Mouse (Mus musculus): ENCODE results near the gene Mdk.
A peak's percentile ranks its signal among the peaks of the same experiment; 100 is the strongest.

Gene Mdk

GRCm38 (mm10) chr2:91932737-91933350 is 747 bp upstream of the Mdk start:
- DNase-seq = peak; percentile 60

DNA sequence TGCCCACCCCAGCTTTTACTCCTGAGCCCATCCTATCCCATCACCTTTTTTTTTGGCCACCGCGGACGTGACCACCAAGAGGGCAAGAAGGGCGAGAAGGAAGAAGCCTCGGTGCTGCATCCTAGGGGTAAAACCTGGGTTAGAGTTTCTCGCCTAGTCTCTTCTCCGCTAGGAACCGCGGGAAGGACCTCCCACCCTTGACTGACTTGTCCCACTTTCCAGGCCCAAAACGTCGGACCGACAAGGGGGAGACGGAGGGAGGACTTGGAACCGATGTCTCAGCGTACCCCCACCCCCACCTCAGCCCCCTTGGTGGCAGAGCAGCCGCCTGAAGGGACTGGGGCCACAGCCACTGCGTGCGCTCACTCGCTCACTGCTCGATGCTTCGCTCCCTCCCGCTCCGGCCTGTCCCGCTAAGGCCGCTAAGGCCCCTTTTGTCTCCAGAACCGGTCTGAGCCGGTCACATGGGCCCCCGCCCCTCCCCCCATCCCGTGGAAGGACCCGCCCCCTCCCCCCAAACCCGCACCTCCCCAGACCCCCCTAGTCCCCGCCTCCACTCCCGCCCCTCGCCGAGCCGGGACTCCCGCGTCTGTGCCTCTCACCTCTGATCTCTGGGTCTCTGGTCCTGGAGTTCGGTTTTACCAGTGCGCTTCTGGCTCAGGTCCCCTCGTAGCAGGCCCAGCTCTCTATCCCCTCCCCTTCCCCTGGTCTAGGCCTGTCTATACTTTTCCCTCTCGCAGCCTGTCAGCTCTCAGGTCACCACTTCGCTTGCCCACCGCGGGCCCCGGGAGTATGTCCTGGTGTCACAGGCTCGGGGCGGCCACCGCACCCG is 553 bp downstream of the Mdk start:
- DNase-seq = peak; percentile 19 to 42

GRCm38 (mm10) chr2:91930761-91931291 is 1.3 kb downstream of the Mdk start:
- DNase-seq = peak in 1 of 2 experiments; percentile 15

- peak; percentile 64 to 76 for DNase-seq
Measured at GRCm38 (mm10) chr2:91929936-91930335, 2.2 kb downstream of the Mdk start.

GRCm38 (mm10) chr2:91929455-91929854 is 2.6 kb downstream of the Mdk start:
- DNase-seq = no peak

DNA sequence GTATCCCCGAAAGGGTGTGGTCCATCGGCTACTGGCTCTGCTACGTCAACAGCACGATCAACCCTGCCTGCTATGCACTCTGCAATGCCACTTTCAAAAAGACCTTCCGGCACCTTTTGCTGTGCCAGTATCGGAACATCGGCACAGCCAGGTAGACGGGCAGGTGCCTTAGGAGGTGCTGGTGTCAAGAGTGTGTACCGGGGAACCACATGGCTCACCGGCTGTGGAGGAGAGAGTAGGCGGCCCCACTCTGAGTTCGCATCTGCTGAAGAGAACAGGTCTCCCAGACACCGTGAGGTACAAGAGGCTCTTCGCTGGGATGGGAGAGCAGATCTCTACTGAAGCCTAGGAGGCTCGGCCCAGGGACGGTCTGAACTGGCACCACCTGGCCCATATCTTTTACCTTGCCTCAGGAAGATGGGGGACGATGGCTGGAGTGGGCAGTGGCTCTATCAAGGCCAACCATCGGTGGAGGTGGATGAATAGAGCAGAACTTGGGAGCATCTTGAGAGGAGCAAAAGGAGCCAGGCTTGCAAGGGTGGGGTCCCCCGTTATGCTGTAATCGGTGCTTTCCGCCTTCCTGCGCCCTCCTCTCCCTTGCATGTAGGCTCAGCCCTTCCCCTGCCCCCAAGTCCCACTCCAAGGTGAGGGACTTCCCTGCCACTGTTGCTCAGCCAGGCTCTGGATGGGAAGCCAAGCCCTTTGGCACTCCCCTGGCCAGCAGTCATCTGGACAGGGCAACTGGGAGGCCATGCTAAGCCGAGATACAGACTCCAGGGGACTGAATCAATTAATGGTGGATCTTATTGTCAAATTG is 3.4 kb downstream of the Mdk start:
- peak; percentile 38 to 42 for DNase-seq

DNA sequence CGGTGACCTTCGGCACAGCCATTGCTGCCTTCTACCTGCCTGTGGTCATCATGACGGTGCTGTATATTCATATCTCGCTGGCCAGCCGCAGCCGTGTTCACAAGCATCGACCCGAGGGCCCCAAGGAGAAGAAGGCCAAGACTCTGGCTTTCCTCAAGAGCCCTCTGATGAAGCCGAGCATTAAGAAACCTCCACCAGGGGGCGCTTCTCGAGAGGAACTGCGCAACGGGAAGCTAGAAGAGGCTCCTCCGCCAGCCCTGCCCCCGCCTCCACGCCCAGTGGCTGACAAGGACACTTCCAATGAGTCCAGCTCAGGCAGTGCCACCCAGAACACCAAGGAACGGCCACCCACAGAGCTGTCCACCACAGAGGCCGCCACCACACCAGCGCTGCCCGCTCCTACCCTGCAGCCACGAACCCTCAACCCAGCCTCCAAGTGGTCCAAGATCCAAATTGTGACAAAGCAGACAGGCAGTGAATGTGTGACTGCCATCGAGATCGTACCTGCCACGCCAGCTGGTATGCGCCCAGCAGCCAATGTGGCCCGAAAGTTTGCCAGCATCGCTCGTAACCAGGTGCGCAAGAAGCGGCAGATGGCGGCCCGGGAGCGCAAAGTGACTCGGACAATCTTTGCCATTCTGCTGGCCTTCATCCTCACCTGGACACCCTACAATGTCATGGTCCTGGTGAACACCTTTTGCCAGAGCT is 4.1 kb downstream of the Mdk start:
- DNase-seq = peak; percentile 85 to 89

DNA sequence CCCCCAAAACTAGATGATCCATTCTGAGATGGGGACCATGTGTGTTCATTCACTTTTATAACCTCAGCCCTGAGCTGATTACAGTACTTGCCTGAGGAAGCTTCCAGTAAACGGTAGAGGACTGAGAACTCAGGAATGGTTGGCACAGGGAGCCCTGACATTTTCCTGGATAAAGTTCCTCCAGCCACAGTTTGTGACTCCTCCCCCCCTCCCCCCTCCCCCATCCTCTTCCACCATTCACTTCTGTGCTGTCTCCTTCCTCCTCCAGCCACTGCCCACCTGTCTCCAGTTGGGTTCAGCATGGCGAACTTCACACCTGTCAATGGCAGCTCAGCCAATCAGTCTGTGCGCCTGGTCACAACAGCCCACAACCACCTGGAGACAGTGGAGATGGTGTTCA is 5.1 kb downstream of the Mdk start, which contains the start of gene Chrm4:
TSS of gene Chrm4 (plus strand) at position 301 of the 400 bp plus-strand sequence.
- no peak for DNase-seq

DNA sequence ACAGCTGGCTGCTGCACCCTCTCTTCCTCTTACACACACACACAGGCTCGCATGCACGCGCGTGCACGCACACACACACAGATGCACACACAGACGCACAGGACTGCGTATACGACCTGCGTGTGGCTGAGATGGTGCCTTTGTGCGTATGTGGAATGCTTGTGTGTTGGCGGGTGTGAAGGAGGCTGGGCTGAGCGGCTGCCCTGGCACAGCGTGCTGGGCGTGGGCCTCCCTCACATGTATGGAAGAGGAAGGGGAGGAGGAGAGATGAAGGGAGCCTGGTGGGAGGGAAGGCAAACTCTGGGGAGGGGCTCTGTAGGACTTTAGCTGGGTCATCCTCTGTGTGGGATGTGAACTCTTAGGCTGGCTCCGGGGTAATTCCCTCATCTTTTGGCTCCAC is 6.7 kb downstream of the Mdk start:
- DNase-seq = no peak

DNA sequence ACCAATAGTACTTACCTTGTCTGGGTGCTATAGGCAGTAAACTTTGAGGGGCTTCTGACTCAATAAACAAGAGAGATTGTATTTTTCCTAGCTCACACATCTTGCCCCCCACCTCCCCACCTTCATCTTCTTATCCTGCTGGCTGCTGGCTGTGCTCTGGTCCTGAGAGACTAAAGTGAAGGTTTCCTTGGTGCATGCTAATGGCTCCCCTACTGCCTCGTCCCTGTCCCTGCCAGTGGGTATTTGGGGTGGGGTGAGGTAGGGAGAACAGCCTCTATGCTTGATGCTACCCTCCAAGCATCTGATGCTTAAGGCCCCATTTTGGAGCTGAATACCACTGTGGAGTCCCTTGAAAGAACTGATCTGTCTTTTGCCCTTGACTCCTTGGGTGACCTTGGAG is 7.4 kb downstream of the Mdk start:
- no peak for DNase-seq

DNA sequence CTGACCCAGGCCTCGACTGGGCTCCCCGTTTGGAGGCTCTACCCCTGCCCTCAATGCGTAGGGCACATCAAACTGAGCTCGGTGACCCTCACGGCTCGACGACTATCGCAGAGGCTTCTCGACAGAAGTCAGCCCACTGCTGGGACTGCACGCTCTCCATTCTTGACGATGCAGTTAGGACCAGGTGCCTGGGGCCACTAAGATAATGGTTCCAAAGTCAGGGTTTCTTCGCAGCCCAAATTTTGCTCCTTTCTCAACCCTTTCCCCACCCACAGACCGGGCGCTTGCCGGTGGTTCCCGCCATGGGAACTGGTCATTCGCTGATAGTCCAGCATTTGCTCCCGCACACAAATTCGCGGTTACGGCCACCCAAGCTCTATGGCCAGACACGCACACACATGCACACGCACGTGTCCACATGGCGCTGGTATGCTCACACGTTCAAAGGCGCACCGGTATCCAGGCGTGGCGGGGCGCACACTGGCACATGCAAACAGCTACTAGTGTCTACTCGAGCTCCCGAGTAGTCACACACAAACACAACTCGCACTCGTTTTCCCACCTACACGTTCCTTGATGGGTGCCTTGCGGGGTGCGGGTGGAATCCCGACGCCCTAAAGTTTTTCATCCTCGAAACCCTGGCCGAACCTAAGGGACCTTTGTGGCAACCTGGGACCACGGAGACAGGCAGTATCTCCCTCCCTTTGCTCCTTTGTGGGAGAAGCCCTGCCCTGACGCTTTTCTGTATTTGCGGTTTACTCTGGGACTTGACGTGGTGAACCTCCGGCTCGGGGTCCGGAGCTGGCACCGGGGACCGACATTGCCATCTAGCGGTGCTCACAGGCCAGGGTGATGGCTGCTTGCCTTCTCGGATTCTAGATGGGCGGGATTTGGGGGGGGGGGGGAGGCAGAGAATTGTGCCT is 8.4 kb downstream of the Mdk start:
- peak; percentile 75 to 80 for DNase-seq

DNA sequence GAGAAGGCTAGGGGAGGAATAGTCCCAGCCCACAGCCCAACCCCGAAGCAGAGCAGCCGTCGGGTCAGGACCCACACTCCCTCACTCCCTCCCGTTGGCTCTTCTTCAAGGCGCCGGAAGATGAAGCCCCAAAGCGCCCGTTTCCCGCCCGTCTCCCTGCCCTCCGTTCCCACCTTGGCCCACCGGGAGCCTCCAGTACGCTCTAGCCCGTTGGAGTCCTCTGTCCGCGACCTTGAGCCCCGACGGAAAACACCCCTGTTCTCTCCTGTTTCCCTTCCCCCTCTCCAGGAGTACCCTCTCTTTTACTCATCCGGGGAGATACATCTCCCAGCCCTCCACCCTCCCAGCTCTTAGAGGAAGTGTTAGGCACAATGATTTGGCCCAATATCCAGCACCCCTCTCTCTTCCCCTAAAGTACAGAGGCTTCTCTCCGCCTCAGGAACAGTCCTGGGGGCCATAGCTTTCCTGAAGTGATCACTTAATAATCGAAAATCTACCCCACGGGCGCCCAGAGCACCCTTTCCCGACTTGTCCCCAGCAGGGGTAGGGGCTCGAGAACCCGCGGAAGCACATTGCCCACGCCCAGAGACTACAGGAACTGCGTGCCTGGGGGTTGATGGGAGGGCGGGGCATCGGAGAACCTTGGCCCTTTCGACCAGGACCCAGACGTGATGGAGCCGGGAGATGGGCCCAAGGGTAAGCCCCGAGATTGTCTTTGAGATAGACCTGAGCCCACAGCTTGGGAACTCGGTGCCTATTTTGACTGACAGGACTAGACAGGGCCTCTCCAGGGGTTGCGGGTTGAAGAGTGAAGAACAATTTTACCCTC is 9.3 kb downstream of the Mdk start:
- DNase-seq = peak in 1 of 2 experiments; percentile 5

- peak; percentile 41 to 61 for DNase-seq
Measured at GRCm38 (mm10) chr2:91921790-91922570, 10.1 kb downstream of the Mdk start.

- peak; percentile 14 to 18 for DNase-seq
Measured at GRCm38 (mm10) chr2:91921181-91921789, 10.8 kb downstream of the Mdk start.

- no peak for DNase-seq
Measured at GRCm38 (mm10) chr2:91920130-91920529, 12.0 kb downstream of the Mdk start.

DNA sequence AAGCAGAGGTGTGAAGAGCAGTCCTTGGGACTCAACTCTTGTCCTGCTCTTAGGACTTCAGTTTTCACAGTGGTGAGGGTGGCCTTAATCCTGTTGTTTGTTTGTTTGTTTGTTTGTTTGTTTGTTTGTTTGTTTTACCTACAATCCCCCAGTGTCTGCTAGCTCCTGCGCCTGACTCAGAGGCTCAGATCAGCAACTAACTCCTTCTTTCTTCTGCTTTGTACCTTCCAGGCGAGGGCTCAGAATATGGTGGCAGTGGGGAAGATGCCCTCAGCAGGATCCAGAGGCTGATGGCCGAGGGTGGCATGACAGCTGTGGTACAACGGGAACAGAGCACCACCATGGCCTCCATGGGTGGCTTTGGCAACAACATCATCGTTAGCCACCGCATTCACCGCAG is 15.0 kb downstream of the Mdk start:
- DNase-seq = no peak

- no peak for DNase-seq
Measured at GRCm38 (mm10) chr2:91916346-91916977, 15.6 kb downstream of the Mdk start.

GRCm38 (mm10) chr2:91913328-91914110 is 18.6 kb downstream of the Mdk start:
- no peak for DNase-seq
